Mouse (Mus musculus): ENCODE data around the gene Zdhhc4. TPM values are rescaled to one million over a fixed set of nuclear protein-coding genes. Genes with fewer than 3 reads are reported as not detected.

Gene Zdhhc4
- total RNA-seq, 1 experiment from 2014 or later = 22.5 TPM

DNA sequence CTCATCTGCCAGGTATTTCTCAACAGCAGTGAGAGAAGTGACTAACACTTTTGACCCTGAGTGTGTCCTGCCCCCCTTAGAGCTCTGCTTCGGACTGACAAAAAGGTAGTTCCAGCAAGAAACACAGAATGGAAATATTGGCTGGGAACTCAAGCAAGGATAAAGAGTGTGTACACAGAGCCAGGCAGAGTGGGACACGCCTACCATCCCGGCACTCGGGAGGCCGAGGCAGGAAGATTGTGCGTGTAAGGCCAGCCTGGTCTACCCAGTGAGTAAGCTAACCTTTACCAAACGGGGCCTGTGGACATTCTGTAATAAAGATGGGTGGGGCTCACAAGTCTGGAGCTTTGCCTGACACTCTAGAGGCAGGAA lies 6.0 kb upstream of the Zdhhc4 start:
- ATAC-seq (replicated peaks; ENCODE audit: insufficient number of reproducible peaks, low FRiP score, low TSS enrichment, poor library complexity, severe bottlenecking) = no peak

- no peak for ATAC-seq (replicated peaks; ENCODE audit: insufficient number of reproducible peaks, low FRiP score, low TSS enrichment, poor library complexity, severe bottlenecking)
These were observed 5.5 kb upstream of the Zdhhc4 start for GRCm38 (mm10) chr5:143334418-143335088.

DNA sequence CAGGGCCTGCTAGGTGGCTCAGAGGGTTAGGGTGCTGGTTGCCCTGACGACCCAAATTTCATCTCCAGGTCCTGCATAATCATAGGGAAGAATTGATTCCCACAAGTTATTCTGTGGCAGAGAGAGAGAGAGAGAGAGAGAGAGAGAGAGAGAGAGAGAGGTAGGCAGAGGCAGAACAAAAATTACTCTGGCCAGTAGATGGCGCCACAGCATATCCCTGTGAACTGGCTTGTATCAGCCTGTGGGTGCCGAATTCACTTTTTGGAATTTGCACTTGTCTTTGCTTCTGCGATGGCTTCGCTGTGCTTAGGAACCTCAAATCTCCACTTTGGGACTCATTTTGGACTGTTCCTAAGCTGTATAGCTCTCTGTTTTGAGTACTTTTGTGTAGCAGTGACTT lies 4.8 kb upstream of the Zdhhc4 start:
- 0 out of 2 replicates have a peak, but pooled peaks have one; percentile 42 for ATAC-seq (replicated peaks; ENCODE audit: insufficient number of reproducible peaks, low FRiP score, low TSS enrichment, poor library complexity, severe bottlenecking)

GRCm38 (mm10) chr5:143317288-143317610 lies 11.8 kb downstream of the Zdhhc4 start:
- ATAC-seq (replicated peaks; ENCODE audit: insufficient number of reproducible peaks, low FRiP score, low TSS enrichment, poor library complexity, severe bottlenecking) = no peak

DNA sequence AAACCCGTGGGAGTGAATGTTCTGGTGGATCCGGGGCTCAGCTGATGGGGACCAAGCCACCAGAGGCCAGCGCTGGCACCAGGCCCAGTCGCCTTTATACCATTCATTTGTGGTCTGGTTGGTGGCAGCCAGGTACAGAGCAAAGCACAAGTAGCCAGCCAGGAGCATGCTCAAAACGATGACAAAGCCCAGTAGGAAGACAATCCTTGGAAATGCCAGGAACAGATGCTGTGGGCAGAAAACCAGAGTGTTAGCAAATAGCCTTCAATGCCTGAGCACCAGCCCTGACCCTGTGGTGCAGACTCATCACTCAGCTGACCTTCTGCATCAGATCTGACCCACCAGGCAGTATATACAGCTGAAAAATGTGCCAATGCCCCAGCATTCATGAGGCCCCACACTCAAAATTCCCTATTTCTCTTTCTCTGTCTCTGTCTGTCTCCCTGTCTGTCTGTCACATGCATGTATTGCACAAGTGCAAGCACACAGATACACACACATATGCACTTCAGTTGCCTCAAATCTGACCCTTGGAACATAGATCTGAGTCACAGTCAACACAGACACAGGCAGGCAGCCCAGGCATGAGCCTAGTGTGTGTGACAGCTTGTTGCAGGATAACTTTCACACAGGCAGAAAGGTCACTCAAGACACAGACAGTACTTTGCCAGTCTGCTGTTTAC lies 12.3 kb downstream of the Zdhhc4 start:
- ATAC-seq (replicated peaks; ENCODE audit: insufficient number of reproducible peaks, low FRiP score, low TSS enrichment, poor library complexity, severe bottlenecking) = no peak

- ATAC-seq (replicated peaks; ENCODE audit: insufficient number of reproducible peaks, low FRiP score, low TSS enrichment, poor library complexity, severe bottlenecking) = no peak
These were observed 13.6 kb downstream of the Zdhhc4 start for GRCm38 (mm10) chr5:143315514-143315888.

DNA sequence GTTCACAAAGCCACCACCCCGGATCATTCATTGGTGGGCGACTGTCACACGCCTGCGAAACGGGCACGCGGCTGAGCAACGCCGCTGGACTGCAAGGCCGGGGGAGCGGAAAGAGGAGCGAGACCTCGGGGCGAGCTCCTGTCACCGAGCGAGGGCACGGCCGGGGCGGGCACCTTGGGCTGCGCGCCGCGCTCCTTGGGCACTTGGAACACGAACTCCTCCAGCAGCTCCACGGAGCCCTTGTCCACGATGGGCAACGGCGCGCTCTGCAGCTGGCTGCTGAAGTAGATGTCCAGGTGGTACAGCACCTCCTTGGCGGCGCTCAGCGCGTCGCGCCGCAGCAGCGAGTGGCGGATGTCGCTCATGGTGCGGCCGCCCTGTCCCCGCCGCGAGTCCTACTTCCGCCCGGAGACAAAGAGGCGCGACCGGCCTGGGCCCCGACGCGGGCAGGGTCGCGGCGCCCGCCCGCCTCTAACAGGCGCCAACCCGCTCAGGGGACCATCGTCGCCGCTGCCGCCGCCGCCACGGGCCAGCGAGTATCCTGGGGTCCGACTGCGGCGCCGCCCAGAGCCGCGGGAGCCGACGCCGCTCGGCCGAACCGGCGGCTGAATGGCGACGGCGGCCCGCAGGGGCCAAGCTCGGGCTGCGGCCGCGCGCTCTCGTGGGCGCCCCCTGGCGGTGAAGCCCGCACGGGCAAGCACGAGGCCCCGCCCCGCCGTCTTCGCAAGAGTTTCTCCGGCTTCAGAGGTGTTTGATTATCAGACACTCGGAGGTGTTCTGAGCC lies 14.1 kb downstream of the Zdhhc4 start, which contains the start of gene E130309D02Rik:
E130309D02Rik (minus strand) TSS at position 631 of the 784 bp plus-strand sequence.
- peak; percentile 57; the same call in 1 of the 2 replicates for ATAC-seq (replicated peaks; ENCODE audit: insufficient number of reproducible peaks, low FRiP score, low TSS enrichment, poor library complexity, severe bottlenecking)

GRCm38 (mm10) chr5:143314183-143314729 lies 14.8 kb downstream of the Zdhhc4 start:
- ATAC-seq (replicated peaks; ENCODE audit: insufficient number of reproducible peaks, low FRiP score, low TSS enrichment, poor library complexity, severe bottlenecking) = no peak

DNA sequence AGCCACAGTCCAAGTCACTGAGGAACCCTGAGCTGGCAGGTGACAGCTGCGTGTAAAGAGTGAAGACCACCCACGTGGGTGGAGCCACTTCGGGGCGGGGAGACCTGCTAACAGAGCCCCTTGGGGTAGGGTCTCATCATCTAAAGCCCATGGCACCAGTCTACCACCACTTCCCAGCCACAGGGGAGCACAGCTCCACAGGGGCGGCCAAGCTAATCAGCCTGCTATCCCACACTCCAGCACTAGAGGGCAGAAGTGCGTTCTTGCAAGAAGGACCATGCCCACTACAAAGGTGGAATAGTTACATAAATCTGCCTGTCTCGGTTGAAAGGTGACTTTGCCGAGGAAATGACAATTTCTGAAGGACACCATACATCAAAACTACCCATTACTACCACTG lies 17.2 kb downstream of the Zdhhc4 start:
- ATAC-seq (replicated peaks; ENCODE audit: insufficient number of reproducible peaks, low FRiP score, low TSS enrichment, poor library complexity, severe bottlenecking) = peak; percentile 77

- no peak for ATAC-seq (replicated peaks; ENCODE audit: insufficient number of reproducible peaks, low FRiP score, low TSS enrichment, poor library complexity, severe bottlenecking)
These were observed 19.1 kb downstream of the Zdhhc4 start for GRCm38 (mm10) chr5:143309916-143310315.

DNA sequence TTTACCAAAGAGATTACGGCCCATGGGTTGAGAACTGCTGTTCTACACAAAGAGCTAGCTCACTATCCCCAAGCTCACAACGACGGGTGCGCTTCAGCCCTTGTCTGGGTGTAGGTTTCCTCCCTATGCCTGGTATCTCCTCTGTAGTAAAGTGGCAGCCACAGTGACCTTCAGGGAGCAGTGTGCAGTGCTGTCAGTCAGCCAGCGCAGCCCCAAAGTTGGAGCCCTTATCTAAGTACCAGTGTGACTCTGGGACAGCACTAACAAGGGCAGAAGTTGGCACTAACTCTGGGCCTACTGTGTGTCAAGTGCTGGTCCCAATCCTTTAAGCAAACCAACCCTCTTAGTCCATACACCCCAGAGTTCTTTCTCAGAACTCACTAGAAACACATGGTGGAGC lies 20.2 kb downstream of the Zdhhc4 start:
- no peak for ATAC-seq (replicated peaks; ENCODE audit: insufficient number of reproducible peaks, low FRiP score, low TSS enrichment, poor library complexity, severe bottlenecking)

DNA sequence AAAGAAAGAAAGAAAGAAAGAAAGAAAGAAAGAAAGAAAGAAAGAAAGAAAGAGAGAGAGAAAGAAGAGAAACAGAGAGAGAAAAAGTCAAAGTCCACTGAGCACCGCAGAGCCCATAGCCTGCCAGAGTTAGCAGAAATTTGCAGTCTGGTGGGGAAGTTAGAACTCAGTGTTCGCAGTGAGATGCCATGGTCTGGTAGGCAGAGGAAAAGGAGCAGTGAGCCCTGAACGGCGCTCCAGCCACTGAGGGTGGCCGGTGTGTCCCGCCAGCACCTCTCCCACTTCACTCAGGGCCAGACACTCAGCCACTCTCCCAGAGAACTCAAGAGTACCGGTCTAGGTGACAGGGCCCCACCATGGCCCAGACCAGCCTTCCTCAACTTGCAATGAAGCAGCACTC lies 24.8 kb downstream of the Zdhhc4 start:
- ATAC-seq (replicated peaks; ENCODE audit: insufficient number of reproducible peaks, low FRiP score, low TSS enrichment, poor library complexity, severe bottlenecking) = no peak

DNA sequence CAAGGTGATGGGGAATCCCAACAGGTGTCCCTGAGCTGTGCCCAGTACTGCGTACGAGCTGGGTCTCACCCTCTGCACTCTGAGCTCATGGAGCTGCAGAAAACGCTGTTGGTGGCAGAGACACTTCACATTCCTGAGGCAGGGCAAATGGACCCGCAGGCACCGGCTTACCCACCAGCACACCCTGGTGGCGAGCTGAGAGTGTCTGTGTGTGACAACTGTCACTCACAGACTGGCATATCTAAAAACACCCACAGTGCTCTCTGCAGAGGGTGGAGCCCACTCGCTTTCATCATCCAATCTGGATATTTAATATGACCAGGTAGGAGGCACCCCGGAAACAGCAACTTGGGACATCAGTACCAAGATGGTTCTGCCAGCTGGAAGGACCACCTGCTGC lies 27.8 kb downstream of the Zdhhc4 start:
- no peak for ATAC-seq (replicated peaks; ENCODE audit: insufficient number of reproducible peaks, low FRiP score, low TSS enrichment, poor library complexity, severe bottlenecking)

DNA sequence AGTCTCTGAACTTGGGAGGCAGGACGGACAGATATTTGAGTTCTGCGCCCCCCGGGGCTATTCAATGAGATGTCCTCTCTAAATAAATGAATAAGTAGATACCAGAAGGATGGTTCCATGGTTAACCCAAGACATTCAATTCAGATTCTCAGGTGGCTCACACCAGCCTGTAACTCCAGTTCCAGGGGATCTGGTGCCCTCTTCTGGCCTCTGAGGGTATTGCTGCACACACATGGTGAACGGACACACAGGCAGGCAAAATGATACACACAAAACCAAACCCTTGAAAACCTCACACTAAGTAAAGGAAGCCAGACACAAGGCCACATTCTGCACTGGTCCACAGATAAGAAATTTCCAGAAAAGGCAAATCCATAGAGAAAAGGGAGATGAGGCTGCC lies 29.4 kb downstream of the Zdhhc4 start:
- no peak for ATAC-seq (replicated peaks; ENCODE audit: insufficient number of reproducible peaks, low FRiP score, low TSS enrichment, poor library complexity, severe bottlenecking)

DNA sequence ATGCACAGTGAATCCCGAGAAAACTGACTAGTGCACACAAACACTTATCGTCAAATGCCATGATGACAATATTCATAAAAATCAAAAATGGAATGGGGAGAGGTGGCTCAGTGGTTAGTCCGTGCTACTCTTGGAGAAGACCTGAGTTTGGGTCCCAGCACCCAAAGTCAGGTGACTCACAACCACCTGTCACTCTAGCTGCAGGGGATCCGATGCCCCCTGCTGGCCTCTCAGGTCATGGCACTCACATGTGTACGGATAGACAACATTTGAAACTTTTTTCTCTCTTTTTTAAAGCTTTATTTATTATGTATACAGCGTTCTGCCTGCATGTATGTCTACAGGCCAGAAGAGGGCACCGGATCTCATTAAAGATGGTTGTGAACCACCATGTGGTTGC lies 30.7 kb downstream of the Zdhhc4 start:
- no peak for ATAC-seq (replicated peaks; ENCODE audit: insufficient number of reproducible peaks, low FRiP score, low TSS enrichment, poor library complexity, severe bottlenecking)

DNA sequence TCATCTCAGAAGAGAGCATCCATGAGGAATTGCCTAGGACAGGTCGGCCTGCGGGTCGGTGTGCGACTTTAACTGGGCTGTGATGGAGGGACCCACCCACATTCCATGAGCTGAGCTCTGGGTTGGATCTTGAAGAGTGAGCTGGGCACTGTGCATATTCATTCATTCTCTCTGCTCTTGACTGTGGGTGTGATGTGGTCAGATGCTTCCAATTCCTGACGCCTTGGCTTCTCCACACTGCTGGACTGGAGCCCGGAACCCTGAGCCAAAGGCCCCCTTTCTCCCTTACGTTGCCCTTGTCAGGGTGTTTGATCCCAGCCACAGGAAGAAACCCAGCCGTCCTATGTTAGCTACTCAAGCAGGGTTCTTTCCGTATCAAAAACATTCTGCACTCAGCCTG lies 31.1 kb downstream of the Zdhhc4 start:
- ATAC-seq (replicated peaks; ENCODE audit: insufficient number of reproducible peaks, low FRiP score, low TSS enrichment, poor library complexity, severe bottlenecking) = no peak

DNA sequence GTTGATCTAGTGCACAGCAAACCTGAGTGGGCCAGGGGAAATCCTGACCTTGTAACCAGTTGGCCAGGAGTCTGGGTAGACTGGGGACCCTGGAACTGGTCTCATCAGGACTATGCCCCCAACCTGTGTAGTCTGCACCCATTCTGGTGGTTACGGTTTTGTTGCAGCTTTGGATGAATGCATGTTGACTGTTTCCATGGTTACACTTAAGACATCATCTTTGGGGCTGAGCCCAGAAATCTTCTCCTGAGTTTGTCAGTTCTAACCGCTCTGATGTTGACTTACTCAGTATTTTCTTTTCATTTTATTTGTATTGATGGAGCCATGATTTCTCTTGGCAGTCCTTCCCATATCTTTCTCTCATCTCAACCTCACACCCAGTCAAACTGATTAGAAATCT lies 33.7 kb downstream of the Zdhhc4 start:
- ATAC-seq (replicated peaks; ENCODE audit: insufficient number of reproducible peaks, low FRiP score, low TSS enrichment, poor library complexity, severe bottlenecking) = no peak

GRCm38 (mm10) chr5:143294862-143295261 lies 34.2 kb downstream of the Zdhhc4 start:
- ATAC-seq (replicated peaks; ENCODE audit: insufficient number of reproducible peaks, low FRiP score, low TSS enrichment, poor library complexity, severe bottlenecking) = no peak

DNA sequence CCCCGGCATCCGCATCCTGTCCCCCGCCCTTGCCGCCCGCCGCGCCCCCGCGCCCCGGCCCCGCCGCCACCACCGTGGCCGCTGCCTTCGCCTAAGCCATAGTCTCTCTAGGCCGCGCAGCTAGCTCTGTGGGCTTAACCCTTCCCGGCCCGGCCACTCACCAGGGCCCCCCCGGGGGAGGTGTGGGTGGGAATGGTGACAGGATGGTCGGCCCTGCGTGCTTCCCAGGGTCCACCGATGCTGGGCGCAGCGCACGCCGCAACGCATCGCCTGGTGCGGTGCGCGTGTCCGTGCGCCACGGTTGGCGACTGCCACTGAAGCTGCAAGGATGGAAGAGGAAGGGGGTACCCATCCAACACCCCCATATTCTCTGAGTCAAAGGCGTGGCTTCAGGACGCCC lies 35.7 kb downstream of the Zdhhc4 start, which contains the start of gene Zfp853:
Zfp853 (minus strand) TSS at position 220 of the 400 bp plus-strand sequence.
- no peak for ATAC-seq (replicated peaks; ENCODE audit: insufficient number of reproducible peaks, low FRiP score, low TSS enrichment, poor library complexity, severe bottlenecking)

All from monocyte, adult 5-6 weeks (primary cell).